ENCODE assay signal across 9 mouse cellular contexts in the genomic region with DNA sequence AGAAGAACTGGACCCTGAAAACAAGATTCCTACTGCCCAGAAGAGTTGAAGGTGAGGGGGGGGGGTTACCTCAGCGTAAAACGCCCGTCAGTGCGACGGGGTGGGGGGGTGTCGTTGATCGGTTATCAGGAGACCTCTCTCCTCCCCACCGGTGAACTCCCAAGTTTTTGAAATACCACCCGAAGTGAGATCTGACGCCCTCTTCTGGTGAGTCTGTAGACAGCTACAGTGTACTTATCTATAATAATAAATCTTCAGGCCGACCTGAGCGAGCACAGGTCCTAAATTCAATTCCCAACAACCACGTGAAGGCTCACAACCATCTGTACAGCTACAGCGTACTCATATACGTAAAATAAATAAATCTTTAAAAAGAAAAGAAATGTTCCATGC. TPM values are rescaled to one million over a fixed set of nuclear protein-coding genes. Genes with fewer than 3 reads are reported as not detected.
DNase-seq lines count a peak whose midpoint lies in the region; ATAC-seq and TF ChIP-seq lines count a peak whose summit lies in the region.
"Had no signal": no experiment of that assay in that cellular context is flagged by ENCODE, and none has a peak within 500 bp of the region (broad histone marks: within the 10 kb centered on the region; RNA-seq: fewer than 3 reads in every experiment).

No protein-coding gene starts in this region.

- no peaks in the 10 kb centered on the region for H3K9me3 ChIP-seq in limb, embryonic 14.5 days (ENCODE audit: control insufficient read depth, low read length)

- H3K4me3 ChIP-seq in cerebellum, adult 2 months (replicated peaks; ENCODE audit: insufficient read depth, low read depth, low read length), result peak overlapping the region; percentile 8
- H3K4me3 ChIP-seq in limb, embryonic 14.5 days (replicated peaks; ENCODE audit: low read length), result no peak overlapping the region

- ATAC-seq in limb, embryonic 14.5 days (ENCODE audit: low FRiP score, low read depth), result no peak

- TF ChIP-seq POLR2A in cerebellum, adult 2 months (IDR thresholded peaks at IDR 0.05; ENCODE audit: borderline replicate concordance, insufficient read depth, low read length), result no peak
- no peak for TF ChIP-seq POLR2A in limb, embryonic 14.5 days (IDR thresholded peaks at IDR 0.05; ENCODE audit: borderline replicate concordance, extremely low read depth, insufficient read depth, insufficient read length)

- no peak overlapping the region for H3K9ac ChIP-seq in limb, embryonic 14.5 days (ENCODE audit: low read depth, low read length, severe bottlenecking)

- 87% methylated on average over 15 of the region's 15 CpGs for WGBS in cerebellum, adult 2 months
- 87% methylated on average over 15 of the region's 15 CpGs for WGBS in limb, embryonic 14.5 days

- no peak overlapping the region for H3K27ac ChIP-seq in cerebellum, adult 2 months (ENCODE audit: insufficient read depth, low read length)
- no peak overlapping the region for H3K27ac ChIP-seq in limb, embryonic 14.5 days (replicated peaks; ENCODE audit: low read depth, low read length)

- H3K4me2 ChIP-seq in limb, embryonic 14.5 days (replicated peaks; ENCODE audit: low read depth, low read length, severe bottlenecking), result peak overlapping the region; percentile 54

- H3K4me1 ChIP-seq in cerebellum, adult 2 months (ENCODE audit: control insufficient read depth, insufficient read depth, low read length), result no peaks in the 10 kb centered on the region
- peaks cover 6% of the 10 kb centered on the region for H3K4me1 ChIP-seq in limb, embryonic 14.5 days (ENCODE audit: control insufficient read depth, insufficient read depth, low read length)

- H3K27me3 ChIP-seq in cerebellum, adult 2 months (ENCODE audit: control insufficient read depth, insufficient read depth, low read length), result no peaks in the 10 kb centered on the region
- no peaks in the 10 kb centered on the region for H3K27me3 ChIP-seq in limb, embryonic 14.5 days (ENCODE audit: control insufficient read depth, insufficient read depth, low read length)

- DNase-seq in cerebellum, adult 2 months, result no peak
- no peak for DNase-seq in cerebellum, adult 9-10 months
- DNase-seq in thymus, postnatal 14 days, result peak; percentile 29
- no peak for DNase-seq in thymus, postnatal 0 days (ENCODE audit: low spot score)
- DNase-seq in limb, embryonic 14.5 days (ENCODE audit: low spot score), result no peak
- no peak for DNase-seq in frontal cortex, postnatal 10 days (ENCODE audit: low spot score in 2 of 2)
- no peak for DNase-seq in right cerebral cortex, postnatal 25 days
- DNase-seq in right cerebral cortex, postnatal 36 days (ENCODE audit: low spot score in 2 of 2), result no peak
- DNase-seq: layer of hippocampus, adult 9-11 months had no signal

- no peak for TF ChIP-seq CTCF in cerebellum, adult 2 months (IDR thresholded peaks at IDR 0.05; ENCODE audit: borderline replicate concordance, insufficient read depth, low read depth, low read length)

- peaks cover 40% of the 10 kb centered on the region for H3K36me3 ChIP-seq in limb, embryonic 14.5 days (ENCODE audit: control insufficient read depth, insufficient read depth, low read length)

RNA-seq across cellular contexts. Expression of a gene that starts 1.4 kb away (rescaled TPM):
- polyA plus RNA-seq in cerebellum, adult 2 months (2012; rRNA removed), result 323 and 343 TPM in 2 replicates
- 244 and 246 TPM in 2 replicates for polyA plus RNA-seq in thymus, postnatal 0 days (2015; fragmentation: Nextera tagmentation; extraction: Ambion mirVana)
- 180 and 214 TPM in 2 replicates for polyA plus RNA-seq in limb, embryonic 14.5 days (2012; rRNA removed)
- polyA plus RNA-seq in limb, embryonic 14.5 days (2014; fragmentation: Nextera tagmentation; extraction: Ambion mirVana), result 327 and 340 TPM in 2 replicates

RNA-seq across cellular contexts. Expression of a gene that starts 49.0 kb away (rescaled TPM):
- 30.5 and 31.6 TPM in 2 replicates for polyA plus RNA-seq in cerebellum, adult 2 months (2012; rRNA removed)
- 11.6 and 13.4 TPM in 2 replicates for polyA plus RNA-seq in thymus, postnatal 0 days (2015; fragmentation: Nextera tagmentation; extraction: Ambion mirVana)
- polyA plus RNA-seq in limb, embryonic 14.5 days (2012; rRNA removed), result 13.6 and 14.8 TPM in 2 replicates
- polyA plus RNA-seq in limb, embryonic 14.5 days (2014; fragmentation: Nextera tagmentation; extraction: Ambion mirVana), result 17.0 and 19.1 TPM in 2 replicates
